Mouse (Mus musculus) Muller cell, postnatal 12 days (primary cell): ENCODE measurements around the gene 1700013G24Rik.

Source experiments
- DNase-seq: peaks from one replicate; pipeline ENCODE4 v3.0.0-alpha.2; 2015; ENCODE audit errors: inconsistent ontology term

1700013G24Rik gene

DNA sequence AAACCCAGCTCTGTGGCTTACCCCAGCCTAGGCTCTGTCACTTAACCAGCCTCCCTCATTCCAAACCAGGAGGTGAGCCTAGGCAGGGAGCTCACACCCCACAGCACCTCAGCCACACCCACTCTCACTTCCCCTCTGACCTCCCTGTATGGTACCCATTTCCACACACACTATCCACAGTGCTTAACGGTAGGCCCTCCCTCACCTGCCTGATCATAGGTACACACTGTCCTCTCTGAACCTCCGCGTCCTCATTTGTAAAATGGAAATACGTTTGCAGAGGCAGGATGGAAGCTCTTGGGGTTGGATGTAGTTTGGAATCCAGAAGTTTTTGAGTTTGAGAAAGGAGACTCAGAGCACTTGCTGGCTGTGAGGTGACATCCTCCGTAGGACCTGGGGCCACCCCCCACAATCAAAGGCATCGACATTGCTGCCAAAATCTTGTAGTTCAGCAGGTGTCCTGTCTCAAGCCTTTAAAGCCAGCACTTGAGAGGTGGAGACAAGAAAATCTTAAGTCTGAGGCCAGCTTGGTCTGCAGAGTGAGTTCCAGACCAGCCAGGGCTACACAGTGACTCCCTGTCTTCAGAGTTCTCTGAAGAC is 42.5 kb downstream of the 1700013G24Rik start:
- no peak for DNase-seq

DNA sequence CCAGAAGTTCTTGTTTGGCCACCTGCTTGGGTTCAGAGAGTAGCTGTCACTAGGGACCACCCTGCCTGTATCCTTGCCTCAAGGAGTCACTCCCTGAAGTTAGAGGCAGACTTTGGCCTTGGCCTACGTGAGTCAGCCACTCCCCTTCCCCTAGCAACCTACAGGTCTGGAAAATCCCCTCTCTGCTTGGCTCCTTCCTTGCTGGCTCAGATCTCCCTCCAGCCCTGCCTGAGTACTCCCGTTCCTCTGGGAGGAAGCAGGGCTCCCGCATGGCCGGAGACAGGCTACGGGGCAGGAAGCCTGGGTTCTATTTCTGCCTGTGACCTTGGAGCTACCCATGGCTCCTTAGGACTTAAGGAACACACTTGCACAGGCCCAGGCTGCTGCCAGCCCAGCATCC is 44.3 kb downstream of the 1700013G24Rik start:
- DNase-seq: no peak

DNA sequence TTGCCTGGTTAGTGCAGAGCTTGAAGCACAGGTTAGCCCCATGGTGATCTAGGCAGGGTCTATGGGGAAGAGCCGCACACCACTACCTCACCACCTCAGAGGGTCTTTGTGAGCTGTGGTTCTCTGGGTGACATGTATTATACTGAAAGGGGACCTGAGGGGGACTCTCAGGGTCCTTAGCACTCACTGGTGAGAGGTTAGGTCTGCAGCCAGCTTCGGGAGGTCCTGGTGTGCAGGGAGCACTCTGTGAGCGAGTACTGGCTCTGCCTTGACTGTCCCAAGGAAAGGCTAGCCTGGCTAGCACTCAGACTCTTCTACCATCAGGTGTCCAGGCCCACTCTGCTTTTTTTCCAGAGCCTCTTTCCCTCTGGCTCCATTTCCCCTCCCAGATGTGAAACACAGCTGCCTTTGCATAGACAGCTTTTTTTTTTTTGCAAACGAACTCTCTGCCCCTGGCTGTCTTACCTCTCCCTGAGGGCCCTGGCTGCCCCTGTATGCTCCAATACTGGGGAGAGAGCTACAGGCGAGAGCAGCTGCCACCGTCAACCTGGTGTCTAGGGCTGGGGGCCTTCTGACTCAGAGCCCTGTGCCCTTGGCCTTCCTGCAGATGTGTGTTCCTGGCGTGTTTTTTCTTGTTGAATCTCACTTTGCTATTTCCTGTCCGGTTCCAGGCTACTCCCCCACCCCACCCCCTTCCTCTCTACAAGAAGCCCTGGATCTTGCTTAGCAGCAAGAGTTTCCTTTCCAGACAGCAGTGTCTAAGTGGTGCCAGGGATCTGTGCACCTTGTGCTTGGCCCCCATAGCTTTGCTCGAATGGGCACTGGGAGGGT is 45.0 kb downstream of the 1700013G24Rik start:
- no peak for DNase-seq

DNA sequence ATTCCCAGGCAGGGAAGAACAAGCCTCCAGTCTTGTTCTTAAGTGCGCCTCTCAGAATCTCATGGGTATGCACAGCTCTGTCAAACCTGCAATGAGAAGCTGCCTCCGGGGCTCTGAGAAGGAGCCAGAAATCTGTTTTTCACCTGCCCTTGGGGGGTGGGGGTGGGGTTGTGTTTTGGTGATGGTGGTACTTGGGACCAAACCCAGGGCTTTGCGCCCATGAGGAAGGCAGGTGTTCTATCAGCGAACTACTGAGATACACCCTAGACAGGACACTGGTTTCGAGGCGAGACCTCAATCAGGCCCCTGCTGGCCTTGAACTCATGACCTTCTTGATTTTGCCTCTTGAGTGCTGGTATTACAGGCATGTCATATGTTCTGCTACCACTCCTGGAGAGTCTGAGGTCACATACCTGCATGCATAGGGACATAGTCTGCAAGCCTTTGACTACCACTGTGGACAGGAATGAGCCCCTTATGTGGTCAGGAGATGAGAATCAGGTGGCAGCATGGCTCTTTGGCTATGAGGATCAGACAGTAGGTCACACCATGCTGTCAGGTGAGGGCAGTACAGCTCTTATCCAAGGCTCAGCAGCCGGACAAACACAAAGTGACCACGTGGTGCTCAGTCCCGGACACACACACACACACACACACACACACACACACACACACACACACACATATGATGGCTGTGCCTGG is 45.9 kb downstream of the 1700013G24Rik start:
- DNase-seq: no peak

DNA sequence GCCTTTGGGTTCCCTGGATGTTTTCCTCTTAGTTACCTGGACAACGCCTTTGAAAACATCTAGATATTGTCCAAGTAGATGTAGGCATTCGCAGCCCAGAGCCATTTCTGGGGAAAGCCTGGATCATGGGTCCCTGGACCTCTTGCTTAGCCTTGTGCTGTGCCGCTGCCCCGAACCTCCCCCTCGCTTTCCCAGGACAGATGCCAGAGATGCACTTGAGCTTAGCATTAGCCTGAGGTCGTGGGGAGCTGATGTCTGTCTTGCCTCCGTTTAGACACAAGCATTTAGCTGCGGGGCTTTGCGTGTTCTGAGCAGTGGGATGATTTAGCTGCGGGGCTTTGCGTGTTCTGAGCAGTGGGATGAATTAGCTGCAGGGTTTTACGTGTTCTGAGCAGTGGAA is 47.1 kb downstream of the 1700013G24Rik start:
- DNase-seq: no peak

DNA sequence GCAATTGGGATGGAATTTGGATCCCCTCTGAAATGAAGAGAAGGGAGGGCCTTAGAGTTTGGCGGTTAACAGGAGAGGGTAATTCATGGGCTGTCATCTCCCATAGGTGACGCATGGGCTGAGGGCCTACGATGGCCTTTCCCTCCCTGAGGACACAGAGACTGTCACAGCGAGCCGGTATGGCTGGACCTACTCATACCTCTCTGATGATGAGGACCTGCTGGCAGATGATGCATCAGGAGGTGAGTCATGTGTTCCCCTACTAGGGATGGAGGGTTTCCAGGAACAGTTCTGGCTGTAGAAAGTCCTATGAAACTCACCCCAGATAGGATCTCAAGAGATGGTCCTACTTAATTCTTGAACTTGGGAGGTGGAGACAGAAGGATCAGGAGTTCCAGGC is 47.9 kb downstream of the 1700013G24Rik start:
- DNase-seq: peak; percentile 70

DNA sequence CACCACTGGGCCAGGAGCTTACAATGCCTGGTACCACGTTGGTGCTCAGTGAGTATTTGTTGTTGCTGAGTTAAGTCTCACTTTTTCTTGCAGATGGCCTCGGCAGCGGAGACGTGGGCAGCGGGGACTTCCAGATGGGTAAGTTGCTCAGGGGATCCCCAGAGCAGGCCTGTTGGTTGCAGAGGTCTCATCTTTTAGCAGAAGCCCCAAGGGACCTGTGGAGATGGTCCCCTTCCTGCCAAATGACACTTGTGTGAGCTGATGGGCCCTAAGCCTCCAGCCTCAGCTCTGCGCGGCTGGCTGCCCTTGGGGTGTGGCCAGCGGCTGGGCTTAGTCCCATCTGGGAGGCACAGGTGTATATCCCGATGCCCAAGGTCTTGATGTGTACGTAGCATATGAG is 49.1 kb downstream of the 1700013G24Rik start:
- no peak for DNase-seq

DNA sequence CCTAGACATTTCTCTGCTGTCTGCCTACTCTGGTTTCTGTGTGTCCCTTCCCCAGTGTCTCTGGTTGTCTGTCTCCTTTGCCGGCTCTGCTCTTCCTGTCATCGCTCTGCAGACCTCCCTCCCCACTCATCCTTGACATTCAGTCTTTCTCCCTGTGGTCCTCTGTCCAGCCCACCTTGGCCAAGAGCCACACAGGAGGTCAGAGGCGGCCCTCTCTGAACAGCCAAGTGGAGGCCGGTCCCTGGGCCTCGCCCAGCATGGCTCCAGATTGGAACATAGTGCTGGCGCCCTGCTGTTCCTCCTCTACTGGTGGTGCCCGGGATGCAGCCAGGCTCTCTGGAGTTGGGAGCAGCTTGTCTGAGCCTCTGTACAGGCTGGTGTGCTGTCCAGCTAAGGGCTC is 49.7 kb downstream of the 1700013G24Rik start:
- no peak for DNase-seq

DNA sequence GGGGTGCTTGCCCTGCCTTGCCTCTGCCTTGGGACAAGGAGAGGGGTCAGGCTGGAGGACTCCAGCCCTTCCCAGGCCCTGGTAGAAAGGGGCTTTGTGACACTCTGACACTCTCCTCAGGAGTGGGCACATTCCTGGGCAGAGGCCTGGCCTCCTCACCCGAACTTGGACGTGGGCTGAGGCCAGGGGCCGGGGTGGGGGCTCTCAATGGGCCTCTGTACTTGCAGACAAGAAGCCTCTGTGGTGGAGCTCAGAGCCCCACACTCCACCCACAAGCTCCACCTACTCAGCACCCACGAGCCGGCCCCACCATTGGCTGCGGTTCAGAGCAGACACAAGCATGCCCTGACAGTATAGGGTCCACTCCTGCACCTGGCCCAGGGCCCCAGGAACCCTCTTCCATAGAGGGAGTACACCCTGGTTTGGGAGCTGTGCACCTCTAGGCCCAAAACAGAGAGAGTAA is 50.5 kb downstream of the 1700013G24Rik start:
- peak; percentile 59 for DNase-seq
